Mouse (Mus musculus) 3134 (cell line): ENCODE measurements around the gene Ahsa2.
A peak's percentile ranks its signal among the peaks of the same experiment; 100 is the strongest.
"Not testable (repeated sequence)": the region's sequence is repeated elsewhere in the genome, so short reads cannot be mapped to it uniquely, and the experiment has no call there.

ENCODE experiments used
- DNase-seq: peaks from one replicate; pipeline ENCODE4 v3.0.0-alpha.2; 2011; ENCODE audit warnings: low spot score; ENCODE audit not compliant: insufficient read length; ENCODE audit errors: extremely low read depth

Gene Ahsa2

DNA sequence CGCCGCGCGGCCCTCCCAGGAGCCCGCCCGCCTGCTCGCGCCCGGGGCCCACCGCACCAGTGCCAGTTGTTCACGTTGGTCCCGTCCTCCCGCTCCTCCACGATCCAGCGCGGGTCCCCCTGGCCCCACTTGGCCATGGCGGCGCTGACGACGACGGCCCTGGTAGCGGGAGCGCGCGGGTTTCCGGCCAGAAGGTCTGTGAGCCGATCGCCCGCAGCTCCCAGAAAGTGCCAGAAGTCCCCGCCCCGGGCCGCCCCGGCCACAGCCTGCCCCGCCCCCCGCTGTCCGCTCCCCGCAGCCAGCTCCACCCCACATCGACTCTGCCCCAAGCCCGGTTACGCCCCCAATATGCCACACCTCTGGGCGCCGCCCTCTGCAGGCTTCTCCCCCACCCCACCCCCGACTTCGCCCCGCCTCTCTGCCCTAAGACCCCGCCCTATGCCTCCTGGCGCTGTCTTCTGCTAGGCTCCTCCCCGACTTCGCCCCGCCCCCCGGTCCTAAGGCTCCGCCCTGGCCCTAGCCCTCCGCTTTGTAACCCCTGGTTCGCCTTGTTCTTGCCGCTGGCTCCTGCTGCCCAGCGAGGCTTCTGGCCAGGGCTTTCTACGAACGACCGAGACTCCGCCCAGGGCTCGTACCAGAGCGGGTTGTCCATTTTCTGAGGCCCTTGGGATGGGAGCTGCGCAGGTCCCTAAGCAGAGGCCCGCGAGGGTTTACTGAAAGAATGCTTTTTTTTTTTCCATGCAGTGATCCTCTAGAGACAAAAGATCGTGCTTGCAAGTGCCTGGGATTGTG is at the start of gene Ahsa2:
TSS of gene Ahsa2 (minus strand) at position 313 of the 792 bp plus-strand sequence.
- DNase-seq, result peak; percentile 97

- DNase-seq, result no peak
These were observed 39.6 kb upstream of the Ahsa2 start for GRCm38 (mm10) chr11:23537446-23537845.

DNA sequence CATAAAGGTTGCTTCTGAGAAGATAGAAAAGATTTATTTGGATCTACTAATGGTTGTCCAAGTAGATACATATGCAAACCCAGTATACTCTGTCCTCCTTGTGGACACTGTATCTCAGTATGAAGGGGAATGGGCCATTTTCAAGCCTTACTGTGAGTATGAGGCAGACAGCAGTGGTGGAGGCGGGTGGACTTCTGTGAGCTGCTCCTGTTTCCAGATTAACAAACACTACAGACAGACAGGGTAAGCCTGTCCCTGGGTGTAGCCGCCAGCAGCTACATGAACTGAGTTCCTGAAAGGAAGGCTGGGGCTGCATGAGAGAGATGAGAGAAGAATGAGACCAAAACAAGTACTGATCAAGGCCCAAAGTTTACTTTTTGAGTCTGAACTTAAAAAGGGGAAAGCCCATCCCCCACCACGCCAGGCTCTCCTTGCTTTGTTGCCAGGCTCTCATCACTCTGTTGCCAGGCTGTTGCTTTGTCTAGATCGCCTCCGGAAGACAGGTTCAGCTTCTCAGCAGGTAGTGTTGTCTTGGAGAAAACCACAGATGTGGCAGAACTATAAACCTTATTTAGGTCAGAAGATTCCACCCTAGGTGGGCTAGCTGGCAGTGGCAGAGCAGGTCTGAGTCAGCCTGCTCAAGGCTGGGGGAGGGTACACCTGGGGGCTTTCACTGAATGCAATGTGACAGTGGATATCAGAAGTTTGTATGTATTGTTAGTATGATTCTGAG is 22.8 kb upstream of the Ahsa2 start, which contains the start of gene 1700093K21Rik:
TSS of gene 1700093K21Rik (minus strand) at position 683 of the 733 bp plus-strand sequence.
- DNase-seq, result no peak

DNA sequence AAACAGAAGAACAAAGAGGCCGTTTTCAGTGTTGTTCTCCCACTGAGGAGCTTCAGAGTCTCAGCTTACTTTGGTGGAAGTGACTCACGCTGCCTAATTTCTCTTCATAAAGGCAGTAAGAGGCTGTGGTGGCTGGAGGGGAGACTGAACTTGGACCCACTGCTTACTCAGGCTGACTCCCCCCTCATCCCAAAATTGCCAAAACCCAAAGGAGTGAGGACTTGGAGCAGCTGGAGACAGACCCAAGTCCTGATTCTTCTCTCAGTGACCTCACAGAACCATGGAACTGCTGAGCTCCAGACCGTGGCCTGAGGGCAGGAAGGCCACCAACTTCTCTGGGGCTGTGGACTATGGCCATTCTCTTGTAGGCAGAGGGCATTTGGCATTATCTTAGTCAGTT is 21.2 kb upstream of the Ahsa2 start:
- no peak for DNase-seq

DNA sequence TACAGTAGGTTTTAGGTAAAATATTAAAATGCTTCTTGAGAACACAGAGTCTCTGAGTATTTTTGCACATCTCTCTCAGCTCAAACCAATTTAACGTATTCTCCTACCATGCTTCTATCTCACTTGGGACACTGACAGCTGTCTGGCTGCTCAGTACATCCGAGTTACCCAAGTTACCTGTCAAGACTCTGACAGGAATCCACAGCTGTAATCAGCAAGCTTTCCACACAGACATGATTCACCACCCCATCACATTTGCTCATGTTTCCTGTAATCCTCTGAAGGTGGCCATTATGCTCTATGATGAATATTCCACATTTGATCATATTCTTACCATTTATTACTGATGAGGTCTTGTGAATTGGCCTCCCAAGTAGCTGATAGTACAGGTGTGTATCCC is 17.5 kb upstream of the Ahsa2 start:
- no peak for DNase-seq

DNA sequence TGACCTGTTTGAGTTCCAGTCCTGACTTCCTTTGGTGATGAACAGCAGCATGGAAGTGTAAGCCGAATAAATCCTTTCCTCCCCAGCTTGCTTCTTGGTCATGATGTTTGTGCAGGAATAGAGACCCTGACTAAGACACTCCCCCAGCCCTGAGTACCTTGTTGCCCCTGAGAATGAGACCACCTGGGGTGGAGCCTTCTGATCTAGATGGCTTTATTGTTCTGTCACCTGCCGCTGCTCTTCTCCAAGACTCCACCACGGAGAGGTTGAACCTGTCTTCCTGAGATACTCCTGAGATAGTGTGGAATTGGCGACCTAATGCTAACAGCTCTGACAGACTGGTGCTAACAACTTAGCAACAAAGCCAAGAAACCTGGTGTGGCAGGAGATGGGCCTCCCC is 17.0 kb upstream of the Ahsa2 start:
- DNase-seq, result not testable (repeated sequence)

DNA sequence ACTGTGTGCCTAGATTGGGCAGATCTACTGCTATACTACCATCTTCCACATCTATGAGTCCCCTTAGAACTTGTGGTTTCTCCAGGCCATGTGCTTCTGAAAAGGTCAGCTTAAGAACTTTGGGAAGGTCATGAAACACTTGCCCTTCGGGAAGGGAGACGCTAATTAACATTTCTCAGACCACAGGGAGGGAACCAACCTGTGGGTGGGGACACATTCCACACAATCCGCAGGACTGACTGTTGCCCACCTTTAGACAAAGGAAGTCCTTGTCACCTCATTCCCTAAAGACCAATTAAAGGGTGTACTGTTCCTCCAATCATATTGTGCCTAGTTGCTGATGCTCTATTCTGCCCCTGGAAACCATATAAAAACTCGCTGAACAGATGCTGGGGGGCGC is 7.0 kb upstream of the Ahsa2 start:
- not testable (repeated sequence) for DNase-seq

DNA sequence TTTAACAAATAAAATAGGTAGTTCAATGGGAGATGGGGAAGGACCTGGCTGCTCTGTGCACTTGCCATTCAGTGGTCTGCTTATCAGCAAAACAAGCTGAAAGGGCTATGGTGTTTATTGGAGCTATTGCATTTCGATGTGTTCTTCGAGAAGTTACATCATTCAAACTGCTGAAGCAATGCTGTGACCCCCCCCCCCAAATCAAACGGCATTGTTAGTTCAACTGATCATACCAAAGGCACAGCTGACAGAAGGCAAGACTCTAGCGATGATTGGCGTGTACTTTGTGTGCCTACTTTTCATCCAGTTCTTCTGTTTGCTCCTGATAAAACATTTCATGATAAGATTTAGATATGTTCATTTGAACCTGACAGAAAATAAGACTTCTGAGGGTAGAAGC is 779 bp upstream of the Ahsa2 start:
- no peak for DNase-seq

DNA sequence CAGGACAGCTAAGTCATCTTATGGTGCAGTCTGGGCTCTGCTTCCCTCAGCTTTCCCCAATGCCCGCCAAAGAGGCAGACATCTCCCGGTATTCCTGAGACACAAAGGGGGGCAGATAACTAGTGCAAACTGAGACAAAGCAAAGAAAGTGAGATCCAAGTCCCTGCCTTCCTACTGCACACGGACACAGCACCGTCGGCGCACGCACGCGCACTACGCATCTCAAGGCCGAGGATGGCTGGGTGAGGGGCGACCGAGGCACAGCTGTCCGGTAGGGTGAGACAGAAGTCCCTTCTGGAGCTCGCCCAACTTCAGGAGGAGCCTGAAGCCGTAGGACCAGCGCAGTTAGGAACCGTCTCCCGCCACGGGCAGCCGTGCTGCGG is 504 bp downstream of the Ahsa2 start:
- DNase-seq, result no peak

- DNase-seq, result no peak
These were observed 1.2 kb downstream of the Ahsa2 start for GRCm38 (mm10) chr11:23496661-23497060.

DNA sequence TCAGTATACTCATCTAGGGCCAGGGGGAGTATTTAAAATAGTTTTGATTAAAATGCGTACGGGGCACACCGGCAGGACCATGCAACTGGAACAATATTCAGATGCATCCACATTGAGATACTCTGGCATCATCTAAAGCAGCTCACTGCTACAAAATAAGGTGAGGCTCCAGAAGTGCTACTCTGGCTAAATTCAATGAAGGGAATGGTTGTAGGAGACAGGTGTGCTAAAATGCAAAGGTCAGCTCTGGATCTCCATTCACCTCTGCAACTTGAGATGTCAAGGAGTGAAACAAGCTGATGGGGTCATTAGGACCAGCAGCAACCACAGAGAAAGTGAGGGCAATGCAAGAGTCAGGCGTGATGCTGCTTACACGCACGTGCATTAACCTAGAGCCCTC is 2.6 kb downstream of the Ahsa2 start:
- DNase-seq, result no peak

- no peak for DNase-seq
These were observed 5.6 kb downstream of the Ahsa2 start for GRCm38 (mm10) chr11:23492048-23492790.

- no peak for DNase-seq
These were observed 7.9 kb downstream of the Ahsa2 start for GRCm38 (mm10) chr11:23489955-23490354.

- DNase-seq, result not testable (repeated sequence)
These were observed 32.0 kb downstream of the Ahsa2 start for GRCm38 (mm10) chr11:23465862-23466261.
